Mouse (Mus musculus) left cerebral cortex, adult 18-20 months (tissue): ENCODE measurements around the gene Gm9918. TPM values are rescaled to one million over a fixed set of nuclear protein-coding genes. Genes with fewer than 3 reads are reported as not detected.

ENCODE experiments used
- total RNA-seq, 2 experiments: library from RNA; stranded (reverse); gene quantifications; 2 replicates each; pipeline ENCODE4 v1.2.3; 2021

Gm9918 gene
- total RNA-seq, 2 experiments from 2014 or later = not detected

Other genes starting within 250 kb of the Gm9918 start
- gene Krt18, start 242.4 kb upstream of the Gm9918 start, total RNA-seq = under 1 TPM in 1 of 2 experiments, not detected in 1; 0.26 TPM
- 100 to 1,000 TPM; 173 to 179 TPM for gene Eif4b, start 196.8 kb upstream of the Gm9918 start, total RNA-seq
- 10 to 100 TPM; 16.0 to 21.8 TPM for gene Tns2, start 170.2 kb upstream of the Gm9918 start, total RNA-seq
- gene Spryd3, start 134.3 kb upstream of the Gm9918 start, total RNA-seq = 100 to 1,000 TPM; 153 to 163 TPM
- 10 to 100 TPM; 60.2 to 61.6 TPM for gene Igfbp6, start 126.2 kb upstream of the Gm9918 start, total RNA-seq
- under 1 TPM in 1 of 2 experiments, not detected in 1; 0.30 TPM for gene Soat2, start 120.0 kb upstream of the Gm9918 start, total RNA-seq
- 10 to 100 TPM; 71.0 to 71.7 TPM for gene Zfp740, start 67.3 kb upstream of the Gm9918 start, total RNA-seq
- gene Csad, start 65.8 kb upstream of the Gm9918 start, total RNA-seq = 10 to 100 TPM; 28.5 to 30.6 TPM
- gene Itgb7, start 38.6 kb upstream of the Gm9918 start, total RNA-seq = 1 to 10 TPM in 1 of 2 experiments, under 1 TPM in 1; 0.91 to 1.1 TPM
- 10 to 100 TPM; 12.8 to 15.7 TPM for gene Rarg, start 13.0 kb upstream of the Gm9918 start, total RNA-seq
- gene Mfsd5, start 8.9 kb downstream of the Gm9918 start, total RNA-seq = 10 to 100 TPM; 42.8 to 44.5 TPM
- gene Espl1, start 25.7 kb downstream of the Gm9918 start, total RNA-seq = 1 to 10 TPM in 1 of 2 experiments, under 1 TPM in 1; 0.77 to 1.4 TPM
- 100 to 1,000 TPM; 467 to 479 TPM for gene Pfdn5, start 55.6 kb downstream of the Gm9918 start, total RNA-seq
- gene Myg1, start 61.1 kb downstream of the Gm9918 start, total RNA-seq = 10 to 100 TPM; 55.5 to 61.0 TPM
- 10 to 100 TPM; 15.5 to 18.3 TPM for gene Aaas, start 80.2 kb downstream of the Gm9918 start, total RNA-seq
- gene Sp7, start 96.6 kb downstream of the Gm9918 start, total RNA-seq = under 1 TPM; 0.44 to 0.68 TPM
- 10 to 100 TPM; 23.8 to 32.2 TPM for gene Sp1, start 135.6 kb downstream of the Gm9918 start, total RNA-seq
- 1 to 10 TPM; 1.7 to 2.1 TPM for gene Amhr2, start 174.8 kb downstream of the Gm9918 start, total RNA-seq
- gene Prr13, start 188.5 kb downstream of the Gm9918 start, total RNA-seq = 10 to 100 TPM; 55.0 to 57.5 TPM
- gene Pcbp2, start 200.0 kb downstream of the Gm9918 start, total RNA-seq = 100 to 1,000 TPM; 499 to 503 TPM
- gene Gm10337, start 233.2 kb downstream of the Gm9918 start, total RNA-seq = not detected
- 10 to 100 TPM; 94.3 to 97.3 TPM for gene Map3k12, start 246.5 kb downstream of the Gm9918 start, total RNA-seq
- gene Tarbp2, start 247.6 kb downstream of the Gm9918 start, total RNA-seq = 10 to 100 TPM; 28.8 to 30.3 TPM